Comparison of ENCODE assay signal across 11 mouse cellular contexts in genomic region chr3:38853650-38854049, GRCm38 (mm10). TPM values are rescaled to one million over a fixed set of nuclear protein-coding genes. Genes with fewer than 3 reads are reported as not detected.
DNase-seq lines count a peak whose midpoint lies in the region; ATAC-seq and TF ChIP-seq lines count a peak whose summit lies in the region.
"Had no signal": no experiment of that assay in that cellular context is flagged by ENCODE, and none has a peak within 500 bp of the region (broad histone marks: within the 10 kb centered on the region; RNA-seq: fewer than 3 reads in every experiment).

No protein-coding gene starts in this region.

- DNase-seq in frontal cortex, postnatal 10 days (ENCODE audit: low spot score in 2 of 2) = no peak
- DNase-seq in lung, embryonic 14.5 days = peak; percentile 54
- no peak for DNase-seq in lung, postnatal 36 days
- no peak for DNase-seq in brain, embryonic 14.5 days (ENCODE audit: low read depth)
- peak; percentile 25 to 63 for DNase-seq in thymus, postnatal 10 days (ENCODE audit: low spot score in 2 of 2)
- no peak for DNase-seq in cerebellum, postnatal 25 days
- no peak for DNase-seq in right cerebral cortex, adult 18-20 months
- DNase-seq: cerebellum, adult 11 months had no signal

- no peak overlapping the region for H3K4me3 ChIP-seq in lung, embryonic 14.5 days (ENCODE audit: low read depth, low read length)
- H3K4me3 ChIP-seq: embryonic facial prominence, embryonic 15.5 days; neural tube, embryonic 13.5 days had no signal

- TF ChIP-seq POLR2A in brain, embryonic 14.5 days (IDR thresholded peaks at IDR 0.05; ENCODE audit: borderline replicate concordance, extremely low read depth, insufficient read depth, insufficient read length, poor library complexity, severe bottlenecking) = no peak

- no peaks in the 10 kb centered on the region for H3K9me3 ChIP-seq in lung, embryonic 14.5 days (ENCODE audit: low read depth, low read length)
- H3K9me3 ChIP-seq: embryonic facial prominence, embryonic 15.5 days; neural tube, embryonic 13.5 days had no signal

- H3K36me3 ChIP-seq in lung, embryonic 14.5 days (ENCODE audit: insufficient read depth) = no peaks in the 10 kb centered on the region
- H3K36me3 ChIP-seq: embryonic facial prominence, embryonic 15.5 days; neural tube, embryonic 13.5 days had no signal

- H3K9ac ChIP-seq in lung, embryonic 14.5 days = no peak overlapping the region
- H3K9ac ChIP-seq: embryonic facial prominence, embryonic 15.5 days; neural tube, embryonic 13.5 days had no signal

- H3K27me3 ChIP-seq in lung, embryonic 14.5 days (ENCODE audit: insufficient read depth, low read length) = no peaks in the 10 kb centered on the region
- H3K27me3 ChIP-seq: embryonic facial prominence, embryonic 15.5 days; neural tube, embryonic 13.5 days had no signal

- 17% methylated on average over 3 of the region's 3 CpGs for WGBS in lung, embryonic 14.5 days

- H3K4me1 ChIP-seq in lung, embryonic 14.5 days (ENCODE audit: insufficient read depth) = no peaks in the 10 kb centered on the region
- H3K4me1 ChIP-seq: embryonic facial prominence, embryonic 15.5 days; neural tube, embryonic 13.5 days had no signal

- no peak overlapping the region for H3K4me2 ChIP-seq in lung, embryonic 14.5 days
- H3K4me2 ChIP-seq: embryonic facial prominence, embryonic 15.5 days; neural tube, embryonic 13.5 days had no signal

- peak; percentile 48 for TF ChIP-seq CTCF in lung, embryonic 14.5 days (IDR thresholded peaks at IDR 0.05; ENCODE audit: low read depth)
- TF ChIP-seq CTCF in brain, embryonic 14.5 days (IDR thresholded peaks at IDR 0.05; ENCODE audit: borderline replicate concordance, extremely low read depth, insufficient read depth, insufficient read length) = peak; percentile 38; the same call in 1 of the 2 replicates

- no peak overlapping the region for H3K27ac ChIP-seq in lung, embryonic 14.5 days (ENCODE audit: low read depth)
- H3K27ac ChIP-seq: embryonic facial prominence, embryonic 15.5 days; neural tube, embryonic 13.5 days had no signal

- peak; percentile 55; the same call in 1 of the 2 replicates for ATAC-seq in frontal cortex, adult (ENCODE audit: low TSS enrichment)
- ATAC-seq in lung, embryonic 14.5 days (ENCODE audit: insufficient read depth) = no peak

RNA-seq across cellular contexts. Expression of gene Fat4, which starts 33.1 kb away (rescaled TPM):
- 9.3 and 9.7 TPM in 2 replicates for polyA plus RNA-seq in lung, embryonic 14.5 days (2014; fragmentation: Nextera tagmentation; extraction: Ambion mirVana)
- polyA plus RNA-seq in brain, embryonic 14.5 days (2012; rRNA removed) = 13.9 and 20.9 TPM in 2 replicates

Comparison
In these comparisons a context has a peak if more than half of its experiments do, and no peak if none do; other contexts are left out.
1. DNase-seq: peak in lung, embryonic 14.5 days (single experiment) and thymus, postnatal 10 days (2 of 2); none in frontal cortex, postnatal 10 days (0 of 2), lung, postnatal 36 days (single experiment), brain, embryonic 14.5 days (single experiment), cerebellum, postnatal 25 days (0 of 2) and right cerebral cortex, adult 18-20 months (single experiment).